Mouse (Mus musculus) kidney, embryonic 14.5 days (tissue): ENCODE data around the gene Snrpa. TPM values are rescaled to one million over a fixed set of nuclear protein-coding genes. Genes with fewer than 3 reads are reported as not detected.

Experiments used
- ATAC-seq: fragments of 200-750 bp; cut with Nextera tagmentation; 2 replicates; pipeline ENCODE4 v1.8.0; 2017; ENCODE audit warnings: moderate number of reproducible peaks, mild to moderate bottlenecking, moderate TSS enrichment, moderate library complexity; ENCODE audit not compliant: low FRiP score, low TSS enrichment
- H3K27ac ChIP-seq: fragments of 300-500 bp; sonication (generic); 2 replicates; pipeline ENCODE4 v1.5.1; 2014; ENCODE audit warnings: low read depth, mild to moderate bottlenecking, low read length, moderate library complexity, mixed read lengths
- H3K27me3 ChIP-seq: fragments of 300-500 bp; sonication (generic); 2 replicates; pipeline ENCODE4 v1.6.1; 2014; ENCODE audit warnings: mild to moderate bottlenecking, low read length; ENCODE audit not compliant: control insufficient read depth, insufficient read depth
- H3K36me3 ChIP-seq: fragments of 300-500 bp; sonication (generic); 2 replicates; pipeline ENCODE4 v1.6.1; 2014; ENCODE audit warnings: low read length, mixed read lengths; ENCODE audit not compliant: control insufficient read depth, insufficient read depth
- H3K4me1 ChIP-seq: fragments of 300-500 bp; sonication (generic); 2 replicates; pipeline ENCODE4 v1.6.1; 2014; ENCODE audit warnings: low read length, mixed read lengths; ENCODE audit not compliant: control insufficient read depth, insufficient read depth
- H3K4me2 ChIP-seq: fragments of 300-500 bp; sonication (generic); replicated peaks from 2 replicates; pipeline ENCODE4 v1.6.1; 2014; ENCODE audit warnings: low read depth, mild to moderate bottlenecking, low read length
- H3K4me3 ChIP-seq: fragments of 300-500 bp; sonication (generic); 2 replicates; pipeline ENCODE4 v1.5.1; 2014; ENCODE audit warnings: mild to moderate bottlenecking, low read length
- H3K9ac ChIP-seq: fragments of 300-500 bp; sonication (generic); 2 replicates; pipeline ENCODE4 v1.6.1; 2014; ENCODE audit warnings: low read depth, mild to moderate bottlenecking, low read length, moderate library complexity
- H3K9me3 ChIP-seq: fragments of 300-500 bp; sonication (generic); 2 replicates; pipeline ENCODE4 v1.6.1; 2016; ENCODE audit warnings: low read length; ENCODE audit not compliant: control insufficient read depth
- WGBS: fragments of 180-500 bp; shearing (Covaris S2); extraction: QIAGEN DNeasy Blood & Tissue Kit; methylation state at CpG from one replicate; pipeline ENCODE4 v1.1.7; 2014; 5-methylcytosine and 5-hydroxymethylcytosine counted together
- polyA plus RNA-seq: library from polyadenylated mRNA; unstranded; fragments of >200 nt; fragmentation: Nextera tagmentation; extraction: Ambion mirVana; gene quantifications from 2 replicates; pipeline ENCODE4 v1.2.1, GENCODE M21; 2014

Gene Snrpa
- polyA plus RNA-seq, 1 experiment from 2014 or later, result 327 TPM

- no peak overlapping the region for H3K4me3 ChIP-seq
- peaks cover 67% of the 10 kb centered on the region for H3K36me3 ChIP-seq
- peaks cover 12% of the 10 kb centered on the region; the same call in 1 of the 2 replicates for H3K4me1 ChIP-seq
- H3K9ac ChIP-seq, result no peak overlapping the region
- no peaks in the 10 kb centered on the region for H3K9me3 ChIP-seq
- no peak for ATAC-seq
- no peak overlapping the region for H3K4me2 ChIP-seq
- whole genome bisulfite sequencing, result 91% methylated on average over 5 of the region's 5 CpGs
- H3K27me3 ChIP-seq, result no peaks in the 10 kb centered on the region
- H3K27ac ChIP-seq, result no peak overlapping the region
Observed at GRCm38 (mm10) chr7:27192434-27192833, 3.6 kb downstream of the Snrpa start.

GRCm38 (mm10) chr7:27189271-27189931, 6.7 kb downstream of the Snrpa start:
- whole genome bisulfite sequencing, result 98% methylated on average over 10 of the region's 10 CpGs
- ATAC-seq, result no peak
- Histone ChIP-seq H3K27me3 (no peaks in the 10 kb centered on the region), H3K27ac (no peak overlapping the region), H3K9me3 (no peaks in the 10 kb centered on the region), H3K4me2 (no peak overlapping the region), H3K9ac (no peak overlapping the region), H3K4me3 (no peak overlapping the region), H3K36me3 (peaks cover 97% of the 10 kb centered on the region), H3K4me1 (peaks cover 1% of the 10 kb centered on the region; the same call in 1 of the 2 replicates)

- H3K4me1 ChIP-seq, result no peaks in the 10 kb centered on the region
- H3K4me2 ChIP-seq, result no peak overlapping the region
- peaks cover 75% of the 10 kb centered on the region for H3K36me3 ChIP-seq
- no peaks in the 10 kb centered on the region for H3K27me3 ChIP-seq
- H3K27ac ChIP-seq, result no peak overlapping the region
- ATAC-seq, result no peak
- WGBS, result 88% methylated on average over 5 of the region's 5 CpGs
- H3K9ac ChIP-seq, result no peak overlapping the region
- no peaks in the 10 kb centered on the region for H3K9me3 ChIP-seq
- no peak overlapping the region for H3K4me3 ChIP-seq
Observed at GRCm38 (mm10) chr7:27185986-27186385, 10.1 kb downstream of the Snrpa start.

GRCm38 (mm10) chr7:27184964-27185363, 11.1 kb downstream of the Snrpa start:
- no peak overlapping the region for H3K27ac ChIP-seq
- H3K27me3 ChIP-seq, result no peaks in the 10 kb centered on the region
- H3K36me3 ChIP-seq, result peaks cover 65% of the 10 kb centered on the region
- H3K9me3 ChIP-seq, result no peaks in the 10 kb centered on the region
- H3K4me1 ChIP-seq, result no peaks in the 10 kb centered on the region
- 77% methylated on average over 3 of the region's 3 CpGs for whole genome bisulfite sequencing
- H3K4me3 ChIP-seq, result no peak overlapping the region
- H3K9ac ChIP-seq, result no peak overlapping the region
- no peak overlapping the region for H3K4me2 ChIP-seq
- ATAC-seq, result no peak

GRCm38 (mm10) chr7:27182498-27182897, 13.6 kb downstream of the Snrpa start:
- no peak overlapping the region for H3K9ac ChIP-seq
- no peak for ATAC-seq
- H3K4me1 ChIP-seq, result 0 out of 2 replicates have a peak, but pooled peaks cover 8% of the 10 kb centered on the region
- no peak overlapping the region for H3K27ac ChIP-seq
- H3K4me3 ChIP-seq, result no peak overlapping the region
- H3K4me2 ChIP-seq, result no peak overlapping the region
- H3K9me3 ChIP-seq, result no peaks in the 10 kb centered on the region
- H3K36me3 ChIP-seq, result peaks cover 41% of the 10 kb centered on the region
- no peaks in the 10 kb centered on the region for H3K27me3 ChIP-seq
- WGBS, result 92% methylated on average over 1 of the region's 1 CpGs

- Histone ChIP-seq H3K9me3 (no peaks in the 10 kb centered on the region), H3K4me3 (peak within 1 kb of the TSS; percentile 7; the same call in 1 of the 2 replicates), H3K36me3 (peaks cover 26% of the 10 kb centered on the region), H3K9ac (no peak within 1 kb of the TSS), H3K27me3 (no peaks in the 10 kb centered on the region), H3K4me1 (0 out of 2 replicates have a peak, but pooled peaks cover 8% of the 10 kb centered on the region), H3K4me2 (no peak within 1 kb of the TSS; the same call in 1 of the 2 replicates), H3K27ac (peak within 1 kb of the TSS; percentile 52; the same call in 1 of the 2 replicates)
- WGBS, result 69% methylated on average over 14 of the region's 14 CpGs
- ATAC-seq, result no peak
Observed at GRCm38 (mm10) chr7:27180837-27181695, 15.0 kb downstream of the Snrpa start, which contains the start of the genes Gm21983 and Mia. Gene Gm21983, minus strand, starts transcription at chr7:27181086. Gene Mia, minus strand, starts transcription at chr7:27181157.

- Histone ChIP-seq H3K4me2 (no peak overlapping the region; the same call in 1 of the 2 replicates), H3K4me3 (peak overlapping the region; percentile 7; the same call in 1 of the 2 replicates), H3K4me1 (0 out of 2 replicates have a peak, but pooled peaks cover 8% of the 10 kb centered on the region), H3K27ac (no peak overlapping the region), H3K27me3 (no peaks in the 10 kb centered on the region), H3K9me3 (no peaks in the 10 kb centered on the region), H3K9ac (no peak overlapping the region), H3K36me3 (peaks cover 16% of the 10 kb centered on the region)
- 71% methylated on average over 5 of the region's 5 CpGs for WGBS
- ATAC-seq, result no peak
Observed at GRCm38 (mm10) chr7:27180036-27180435, 16.0 kb downstream of the Snrpa start.

GRCm38 (mm10) chr7:27179217-27179918, 16.7 kb downstream of the Snrpa start:
- 47% methylated on average over 16 of the region's 16 CpGs for WGBS
- Histone ChIP-seq H3K27ac (peak overlapping the region; percentile 77; the same call in 1 of the 2 replicates), H3K4me1 (0 out of 2 replicates have a peak, but pooled peaks cover 8% of the 10 kb centered on the region), H3K9ac (no peak overlapping the region), H3K9me3 (no peaks in the 10 kb centered on the region), H3K27me3 (no peaks in the 10 kb centered on the region), H3K36me3 (peaks cover 10% of the 10 kb centered on the region), H3K4me3 (peak overlapping the region; percentile 71), H3K4me2 (peak overlapping the region; percentile 59)
- ATAC-seq, result no peak
